Mouse (Mus musculus): Measurements from ENCODE around the gene Katna1.

Katna1 gene

GRCm38 (mm10) chr10:7779751-7780237, 54.0 kb downstream of the Katna1 start:
- DNase-seq (ENCODE audit: extremely low read depth, low read depth) = no peak

GRCm38 (mm10) chr10:7780238-7781176, 54.7 kb downstream of the Katna1 start:
- DNase-seq (ENCODE audit: extremely low read depth, low read depth) = peak; percentile 51

- no peak for DNase-seq (ENCODE audit: extremely low read depth, low read depth)
Measured at GRCm38 (mm10) chr10:7781214-7781613, 55.4 kb downstream of the Katna1 start.

GRCm38 (mm10) chr10:7787319-7787718, 61.5 kb downstream of the Katna1 start:
- DNase-seq (ENCODE audit: extremely low read depth, low read depth) = no peak

GRCm38 (mm10) chr10:7792254-7792750, 66.5 kb downstream of the Katna1 start:
- DNase-seq (ENCODE audit: extremely low read depth, low read depth) = no peak

- peak; percentile 62 for DNase-seq (ENCODE audit: extremely low read depth, low read depth)
Measured at GRCm38 (mm10) chr10:7792751-7793385, 67.1 kb downstream of the Katna1 start, which contains the start of the genes Ginm1 and Ppil4. TSS of gene Ginm1 (minus strand) at chr10:7792824. TSS of gene Ppil4 (plus strand) at chr10:7792891.

GRCm38 (mm10) chr10:7801258-7801657, 75.5 kb downstream of the Katna1 start:
- no peak for DNase-seq (ENCODE audit: extremely low read depth, low read depth)

GRCm38 (mm10) chr10:7802519-7803140, 76.8 kb downstream of the Katna1 start:
- no peak for DNase-seq (ENCODE audit: extremely low read depth, low read depth)

- peak; percentile 49 for DNase-seq (ENCODE audit: extremely low read depth, low read depth)
Measured at GRCm38 (mm10) chr10:7809937-7810336, 84.1 kb downstream of the Katna1 start.

Data from MEL-GATA-1-ER (cell line).